Mouse (Mus musculus) natural killer cell, adult 2 months (primary cell): ENCODE results near the gene Vmn2r116.
"Not testable (repeated sequence)": the region's sequence is repeated elsewhere in the genome, so short reads cannot be mapped to it uniquely, and the experiment has no call there.

ENCODE experiments used
- DNase-seq, 2 experiments: peaks; one replicate each; pipeline ENCODE4 v3.0.0; 2022; ENCODE audit warnings: low spot score in 2 of 2

The Vmn2r116 gene

GRCm38 (mm10) chr17:23384304-23384703, at the start of gene Vmn2r116:
TSS of gene Vmn2r116 (plus strand) at chr17:23384604.
- not testable (repeated sequence) for DNase-seq

GRCm38 (mm10) chr17:23343441-23343840, 41.0 kb upstream of the Vmn2r116 start, which contains the start of gene Vmn2r115:
TSS of gene Vmn2r115 (plus strand) at chr17:23343741.
- not testable (repeated sequence) for DNase-seq

- DNase-seq = no peak
Measured at GRCm38 (mm10) chr17:23351644-23352043, 32.8 kb upstream of the Vmn2r116 start.

- DNase-seq = no peak
Measured at GRCm38 (mm10) chr17:23433150-23433679, 48.8 kb downstream of the Vmn2r116 start.
